Mouse (Mus musculus): ENCODE measurements around the gene Plekha7. TPM values are rescaled to one million over a fixed set of nuclear protein-coding genes. Genes with fewer than 3 reads are reported as not detected.

Plekha7 gene
- polyA plus RNA-seq, 1 experiment = 10.0 TPM

DNA sequence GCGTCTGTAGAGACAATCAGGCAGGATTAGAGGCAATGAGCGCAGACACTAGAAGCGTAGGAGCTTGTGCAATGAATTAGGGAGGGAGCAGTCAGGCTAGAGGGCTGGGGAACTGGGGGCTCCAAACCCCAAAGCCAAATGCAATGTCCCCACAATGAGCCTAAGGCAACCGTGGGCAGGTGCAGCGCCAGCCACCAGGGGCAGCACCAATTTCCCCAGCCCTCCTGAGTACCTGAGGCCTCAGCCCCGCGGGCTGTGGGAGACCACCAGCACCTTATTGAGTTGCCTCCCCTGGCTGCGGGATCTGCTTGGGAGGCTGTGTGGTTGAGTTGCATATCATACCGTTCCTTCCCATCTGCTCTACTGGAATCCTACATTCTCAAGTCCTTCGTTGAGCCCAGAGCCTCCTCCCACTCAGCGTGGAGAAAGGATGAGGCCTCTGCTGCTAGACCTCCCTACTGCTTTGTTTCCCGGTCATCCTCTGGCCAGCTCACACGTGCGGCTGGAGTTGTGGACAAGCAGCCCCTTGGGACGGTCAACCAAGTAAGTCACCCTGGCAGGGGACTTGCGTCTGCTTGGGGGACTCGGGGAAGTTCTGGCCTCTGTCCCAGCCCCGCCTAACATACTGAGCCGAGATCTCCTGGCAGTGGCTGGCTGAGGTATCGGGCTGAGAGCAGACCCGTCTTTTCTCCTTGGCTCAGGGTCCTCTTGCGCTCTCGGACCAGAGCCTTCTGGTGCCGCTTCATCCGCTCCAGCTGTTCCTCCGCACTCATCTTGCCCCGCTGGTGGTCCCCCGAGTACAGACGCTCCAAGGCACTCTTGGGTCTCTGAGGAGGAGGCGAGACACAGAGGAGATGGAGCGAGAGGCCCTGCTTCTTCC lies 173.5 kb downstream of the Plekha7 start:
- Histone ChIP-seq H3K4me1 (ENCODE audit: control insufficient read depth, insufficient read depth, low read length) (no peaks in the 10 kb centered on the region), H3K4me3 (replicated peaks; ENCODE audit: extremely low read depth, low read depth, low read length) (no peak overlapping the region)
- WGBS = 74% methylated on average over 31 of the region's 31 CpGs
- TF ChIP-seq CTCF (IDR thresholded peaks at IDR 0.05; ENCODE audit: insufficient read depth, low read length) (no peak), POLR2A (IDR thresholded peaks at IDR 0.05; ENCODE audit: borderline replicate concordance, extremely low read depth, low read depth, low read length) (no peak)
- DNase-seq = no peak

DNA sequence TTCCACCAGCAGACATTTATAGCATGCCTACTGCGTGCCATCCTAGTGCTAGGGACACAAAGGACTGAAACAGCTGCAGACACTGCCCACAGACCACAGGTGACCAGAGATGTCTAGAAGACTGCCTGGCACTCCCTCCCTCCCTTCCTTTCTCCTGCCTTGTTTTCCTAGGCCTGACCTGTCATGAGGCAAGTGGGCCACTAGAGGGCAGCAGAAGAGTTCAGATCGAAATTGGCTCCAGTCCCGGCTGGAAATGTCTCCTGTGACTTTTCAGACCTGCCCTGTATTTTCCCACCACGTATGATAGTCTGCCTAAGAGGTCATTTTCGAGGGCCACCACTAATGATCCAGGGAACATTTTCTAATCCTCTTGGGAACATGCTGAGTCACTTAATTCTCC lies 176.1 kb downstream of the Plekha7 start:
- Histone ChIP-seq H3K4me1 (ENCODE audit: control insufficient read depth, insufficient read depth, low read length) (no peaks in the 10 kb centered on the region), H3K4me3 (replicated peaks; ENCODE audit: extremely low read depth, low read depth, low read length) (no peak overlapping the region)
- 7% methylated on average over 5 of the region's 5 CpGs for WGBS
- peak; percentile 64 for DNase-seq
- TF ChIP-seq POLR2A (IDR thresholded peaks at IDR 0.05; ENCODE audit: borderline replicate concordance, extremely low read depth, low read depth, low read length) (no peak), CTCF (IDR thresholded peaks at IDR 0.05; ENCODE audit: insufficient read depth, low read length) (peak; percentile 89)

DNA sequence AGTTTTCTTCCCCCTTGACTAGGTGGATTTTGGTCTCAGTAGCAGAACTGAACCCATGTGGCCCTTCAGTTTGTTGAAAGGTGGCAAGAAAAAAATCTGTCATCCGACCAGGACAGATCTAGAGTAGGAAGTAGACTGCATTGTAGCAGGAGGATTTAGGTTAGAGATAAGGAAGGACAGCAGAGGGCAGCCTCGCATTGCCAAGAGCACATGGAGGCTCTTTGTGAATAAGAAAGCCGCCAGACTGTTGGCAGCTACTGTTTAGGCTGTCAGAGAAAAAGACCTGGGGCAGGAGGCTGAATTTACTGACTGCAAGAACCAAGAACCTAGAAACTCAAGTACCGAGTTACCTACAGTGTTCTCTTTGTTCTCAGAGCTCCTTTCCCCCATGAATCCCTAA lies 176.8 kb downstream of the Plekha7 start:
- DNase-seq = no peak
- 43% methylated on average over 4 of the region's 4 CpGs for WGBS
- no peak overlapping the region for H3K4me3 ChIP-seq (replicated peaks; ENCODE audit: extremely low read depth, low read depth, low read length)
- no peaks in the 10 kb centered on the region for H3K4me1 ChIP-seq (ENCODE audit: control insufficient read depth, insufficient read depth, low read length)
- TF ChIP-seq CTCF (IDR thresholded peaks at IDR 0.05; ENCODE audit: insufficient read depth, low read length) = no peak
- no peak for TF ChIP-seq POLR2A (IDR thresholded peaks at IDR 0.05; ENCODE audit: borderline replicate concordance, extremely low read depth, low read depth, low read length)

DNA sequence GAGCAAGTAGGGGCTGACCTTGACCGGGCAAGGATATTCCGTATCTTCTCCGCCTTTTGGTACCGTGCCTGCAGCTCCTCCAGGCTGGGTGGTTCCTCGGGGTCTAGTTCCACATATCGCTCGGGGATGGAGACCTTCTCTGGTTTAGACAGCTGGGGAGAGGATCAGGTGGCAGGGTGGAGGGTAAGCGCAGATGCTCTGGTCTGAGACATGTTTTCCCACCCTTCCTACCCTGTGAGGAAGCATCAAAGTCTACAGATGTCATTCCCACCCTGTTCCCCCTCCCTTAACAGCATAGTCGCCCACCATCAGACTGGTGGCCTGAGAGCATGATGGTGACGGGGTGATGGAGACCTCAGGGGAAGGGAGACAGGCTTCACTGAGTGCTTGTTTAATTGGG lies 178.8 kb downstream of the Plekha7 start:
- 93% methylated on average over 10 of the region's 10 CpGs for WGBS
- no peaks in the 10 kb centered on the region for H3K4me1 ChIP-seq (ENCODE audit: control insufficient read depth, insufficient read depth, low read length)
- no peak for DNase-seq
- H3K4me3 ChIP-seq (replicated peaks; ENCODE audit: extremely low read depth, low read depth, low read length) = no peak overlapping the region
- TF ChIP-seq POLR2A (IDR thresholded peaks at IDR 0.05; ENCODE audit: borderline replicate concordance, extremely low read depth, low read depth, low read length) (no peak), CTCF (IDR thresholded peaks at IDR 0.05; ENCODE audit: insufficient read depth, low read length) (no peak)

DNA sequence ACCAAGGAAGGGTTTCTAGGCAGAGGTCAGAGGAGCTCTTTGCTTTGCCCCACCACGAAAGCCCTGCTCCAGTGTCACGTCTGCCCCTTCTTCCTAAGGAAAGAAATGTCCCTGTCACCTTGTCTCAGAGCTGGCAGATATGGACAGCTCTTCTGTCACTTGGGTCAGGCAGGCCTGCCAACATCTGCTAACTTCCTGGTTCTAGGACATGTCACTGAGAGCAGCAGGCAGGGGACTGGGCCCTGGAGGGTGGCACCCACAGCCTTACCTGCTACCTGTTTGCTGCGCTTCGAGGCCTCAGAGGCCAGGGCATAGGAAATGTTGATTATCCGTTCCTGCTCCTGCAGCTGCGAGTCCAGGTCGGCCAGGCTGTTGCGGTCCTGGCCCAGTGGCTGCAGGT lies 179.9 kb downstream of the Plekha7 start:
- Histone ChIP-seq H3K4me1 (ENCODE audit: control insufficient read depth, insufficient read depth, low read length) (no peaks in the 10 kb centered on the region), H3K4me3 (replicated peaks; ENCODE audit: extremely low read depth, low read depth, low read length) (no peak overlapping the region)
- TF ChIP-seq POLR2A (IDR thresholded peaks at IDR 0.05; ENCODE audit: borderline replicate concordance, extremely low read depth, low read depth, low read length) = no peak
- TF ChIP-seq CTCF (IDR thresholded peaks at IDR 0.05; ENCODE audit: insufficient read depth, low read length) = no peak
- no peak for DNase-seq
- WGBS = 91% methylated on average over 8 of the region's 8 CpGs

DNA sequence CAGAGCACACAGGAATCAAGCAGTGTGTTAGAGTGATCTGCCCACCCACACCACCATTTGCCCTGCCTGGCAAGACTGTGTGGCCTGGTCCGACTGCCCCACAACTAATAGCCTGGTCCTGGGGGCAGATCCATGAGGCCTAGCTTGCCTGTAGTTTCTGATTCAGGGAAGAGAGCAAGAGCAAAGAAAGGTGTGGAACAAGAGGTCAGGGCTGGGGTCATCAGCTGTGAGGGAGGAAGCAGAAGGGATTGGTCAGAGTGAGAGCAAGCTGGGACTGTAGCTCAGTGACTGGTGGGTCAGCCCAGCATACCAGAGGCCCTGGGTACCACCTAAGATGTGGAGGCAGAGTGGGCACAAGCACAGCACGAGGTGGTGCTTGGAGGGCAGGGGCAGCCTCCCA lies 181.1 kb downstream of the Plekha7 start:
- H3K4me3 ChIP-seq (replicated peaks; ENCODE audit: extremely low read depth, low read depth, low read length) = no peak overlapping the region
- no peak for TF ChIP-seq POLR2A (IDR thresholded peaks at IDR 0.05; ENCODE audit: borderline replicate concordance, extremely low read depth, low read depth, low read length)
- no peak for TF ChIP-seq CTCF (IDR thresholded peaks at IDR 0.05; ENCODE audit: insufficient read depth, low read length)
- no peaks in the 10 kb centered on the region for H3K4me1 ChIP-seq (ENCODE audit: control insufficient read depth, insufficient read depth, low read length)
- 77% methylated on average over 2 of the region's 2 CpGs for WGBS
- DNase-seq = no peak

DNA sequence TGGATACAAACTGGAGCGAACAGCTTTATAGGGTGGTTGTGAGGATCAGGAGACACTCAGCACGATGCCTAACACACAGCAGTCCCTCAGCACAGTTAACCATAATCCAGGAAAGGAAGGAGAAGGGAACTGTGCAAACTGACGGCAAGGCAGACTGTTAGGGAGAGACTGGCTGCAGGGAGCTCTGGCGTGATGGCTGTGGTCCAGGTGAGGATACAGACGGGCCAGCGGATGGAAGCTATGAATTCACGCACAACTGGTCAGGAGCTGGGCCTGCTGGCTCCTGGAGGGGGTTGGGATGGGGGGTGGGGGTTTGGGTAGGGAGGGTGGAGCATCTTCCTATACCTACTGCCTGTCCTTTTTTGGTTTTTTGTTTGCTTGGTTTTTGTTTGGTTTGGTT lies 182.5 kb downstream of the Plekha7 start:
- TF ChIP-seq CTCF (IDR thresholded peaks at IDR 0.05; ENCODE audit: insufficient read depth, low read length) (no peak), POLR2A (IDR thresholded peaks at IDR 0.05; ENCODE audit: borderline replicate concordance, extremely low read depth, low read depth, low read length) (no peak)
- no peak overlapping the region for H3K4me3 ChIP-seq (replicated peaks; ENCODE audit: extremely low read depth, low read depth, low read length)
- H3K4me1 ChIP-seq (ENCODE audit: control insufficient read depth, insufficient read depth, low read length) = no peaks in the 10 kb centered on the region
- no peak for DNase-seq
- WGBS = 79% methylated on average over 7 of the region's 7 CpGs

DNA sequence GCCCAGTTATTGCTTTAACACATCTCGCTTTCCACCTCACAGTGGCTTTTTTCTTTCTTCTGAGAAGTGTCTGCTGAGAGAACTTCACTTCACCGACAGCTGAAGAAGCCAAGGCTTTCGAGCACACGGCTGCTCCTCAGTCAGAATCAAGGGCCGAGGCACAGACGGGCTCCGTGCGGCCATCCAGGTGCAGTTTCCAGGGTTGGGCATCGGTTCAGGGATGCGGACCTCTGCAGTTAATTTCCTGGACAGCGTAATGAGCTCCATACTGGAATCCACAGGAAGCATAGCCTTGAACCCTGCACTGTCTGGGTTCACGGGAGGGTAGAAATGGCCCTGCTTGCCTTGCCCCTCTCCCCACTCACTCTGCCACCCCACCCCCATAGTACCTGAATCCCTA lies 184.1 kb downstream of the Plekha7 start:
- TF ChIP-seq CTCF (IDR thresholded peaks at IDR 0.05; ENCODE audit: insufficient read depth, low read length) = no peak
- no peak for TF ChIP-seq POLR2A (IDR thresholded peaks at IDR 0.05; ENCODE audit: borderline replicate concordance, extremely low read depth, low read depth, low read length)
- H3K4me1 ChIP-seq (ENCODE audit: control insufficient read depth, insufficient read depth, low read length) = no peaks in the 10 kb centered on the region
- H3K4me3 ChIP-seq (replicated peaks; ENCODE audit: extremely low read depth, low read depth, low read length) = no peak overlapping the region
- 86% methylated on average over 12 of the region's 12 CpGs for WGBS
- no peak for DNase-seq

DNA sequence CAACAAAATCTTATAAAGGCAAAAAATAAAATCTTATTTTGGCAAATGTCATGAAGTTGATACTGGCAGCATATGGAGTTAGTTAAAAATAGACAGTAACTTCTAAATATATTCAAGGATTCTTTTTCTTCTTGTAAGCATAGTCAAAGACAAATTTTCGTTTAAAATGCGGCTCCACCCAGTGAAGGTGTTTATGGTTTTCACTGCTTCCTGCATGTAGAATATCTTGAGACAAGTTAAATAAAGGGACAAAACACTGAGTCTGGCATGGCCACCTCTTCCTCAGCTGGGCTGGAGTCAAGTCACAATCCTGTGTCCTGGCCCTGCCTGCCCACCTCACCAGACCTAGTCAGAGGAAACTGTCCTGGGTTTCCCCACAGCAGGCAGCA lies 184.6 kb downstream of the Plekha7 start:
- H3K4me3 ChIP-seq (replicated peaks; ENCODE audit: extremely low read depth, low read depth, low read length) = no peak overlapping the region
- TF ChIP-seq CTCF (IDR thresholded peaks at IDR 0.05; ENCODE audit: insufficient read depth, low read length) (no peak), POLR2A (IDR thresholded peaks at IDR 0.05; ENCODE audit: borderline replicate concordance, extremely low read depth, low read depth, low read length) (no peak)
- no peaks in the 10 kb centered on the region for H3K4me1 ChIP-seq (ENCODE audit: control insufficient read depth, insufficient read depth, low read length)
- DNase-seq = no peak
- 63% methylated on average over 2 of the region's 2 CpGs for WGBS

DNA sequence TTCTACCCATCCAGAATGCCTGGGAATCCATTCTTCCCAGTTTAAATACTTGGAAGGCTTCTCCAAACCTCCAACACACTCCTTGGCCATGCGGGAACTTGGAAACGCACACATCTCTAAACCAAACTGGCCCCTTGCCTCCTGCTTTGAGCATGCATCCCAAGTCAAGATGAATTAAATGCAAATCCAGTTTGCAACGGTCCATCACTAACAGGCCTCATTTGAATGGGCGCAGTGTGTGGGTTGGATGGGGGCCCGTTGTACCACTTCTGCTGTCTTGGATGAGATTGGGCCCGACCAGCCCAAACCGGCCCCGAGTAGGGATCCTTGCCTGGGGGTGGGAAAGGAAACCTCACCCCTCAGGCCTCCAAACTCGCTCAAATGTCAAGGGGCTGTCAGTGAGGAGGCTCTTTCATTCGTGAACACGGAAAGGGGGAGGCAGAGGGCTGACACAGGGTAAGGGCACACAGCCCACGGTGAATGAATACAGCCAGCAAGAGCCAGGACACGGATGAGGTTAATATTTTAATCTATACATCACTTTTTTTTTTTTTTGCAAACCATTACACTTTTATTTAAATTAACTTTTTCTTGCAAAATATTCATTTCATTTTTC lies 185.1 kb downstream of the Plekha7 start:
- no peaks in the 10 kb centered on the region for H3K4me1 ChIP-seq (ENCODE audit: control insufficient read depth, insufficient read depth, low read length)
- WGBS = 66% methylated on average over 13 of the region's 13 CpGs
- no peak overlapping the region for H3K4me3 ChIP-seq (replicated peaks; ENCODE audit: extremely low read depth, low read depth, low read length)
- DNase-seq = no peak
- TF ChIP-seq POLR2A (IDR thresholded peaks at IDR 0.05; ENCODE audit: borderline replicate concordance, extremely low read depth, low read depth, low read length) (no peak), CTCF (IDR thresholded peaks at IDR 0.05; ENCODE audit: insufficient read depth, low read length) (no peak)

Data from lung, adult 2 months (tissue).